Mouse (Mus musculus) kidney, embryonic 16.5 days (tissue): Measurements from ENCODE around the gene Lhpp. TPM values are rescaled to one million over a fixed set of nuclear protein-coding genes. Genes with fewer than 3 reads are reported as not detected.

Experiments used
- ATAC-seq: fragments of 200-750 bp; cut with Nextera tagmentation; 2 replicates; pipeline ENCODE4 v1.8.0; 2017; ENCODE audit warnings: moderate TSS enrichment; ENCODE audit not compliant: low FRiP score, low TSS enrichment
- H3K27ac ChIP-seq: fragments of 300-500 bp; sonication (generic); 2 replicates; pipeline ENCODE4 v1.5.1; 2014; ENCODE audit warnings: low read length
- H3K27me3 ChIP-seq: fragments of 300-500 bp; sonication (generic); 2 replicates; pipeline ENCODE4 v1.6.1; 2014; ENCODE audit warnings: low read length, control low read depth, mixed read lengths; ENCODE audit not compliant: insufficient read depth
- H3K36me3 ChIP-seq: fragments of 300-500 bp; sonication (generic); 2 replicates; pipeline ENCODE4 v1.6.1; 2014; ENCODE audit warnings: low read length, control low read depth, mixed read lengths; ENCODE audit not compliant: insufficient read depth
- H3K4me1 ChIP-seq: fragments of 300-500 bp; sonication (generic); 2 replicates; pipeline ENCODE4 v1.6.1; 2014; ENCODE audit warnings: low read length, control low read depth, mixed read lengths; ENCODE audit not compliant: insufficient read depth
- H3K4me2 ChIP-seq: fragments of 300-500 bp; sonication (generic); replicated peaks from 2 replicates; pipeline ENCODE4 v1.6.1; 2014; ENCODE audit warnings: low read depth, low read length
- H3K4me3 ChIP-seq: fragments of 300-500 bp; sonication (generic); 2 replicates; pipeline ENCODE4 v1.5.1; 2014; ENCODE audit warnings: mild to moderate bottlenecking, low read length
- H3K9ac ChIP-seq: fragments of 300-500 bp; sonication (generic); replicated peaks from 2 replicates; pipeline ENCODE4 v1.6.1; 2014; ENCODE audit warnings: low read length
- H3K9me3 ChIP-seq: fragments of 300-500 bp; sonication (generic); 2 replicates; pipeline ENCODE4 v1.6.1; 2016; ENCODE audit warnings: low read length, control low read depth
- WGBS: fragments of 180-500 bp; shearing (Covaris S2); extraction: QIAGEN DNeasy Blood & Tissue Kit; methylation state at CpG from one replicate; pipeline ENCODE4 v1.1.7; 2014; 5-methylcytosine and 5-hydroxymethylcytosine counted together
- polyA plus RNA-seq: library from polyadenylated mRNA; unstranded; fragments of >200 nt; fragmentation: Nextera tagmentation; extraction: Ambion mirVana; gene quantifications from 2 replicates; pipeline ENCODE4 v1.2.1, GENCODE M21; 2015

Lhpp gene
- polyA plus RNA-seq, 1 experiment from 2014 or later, result 24.3 TPM

DNA sequence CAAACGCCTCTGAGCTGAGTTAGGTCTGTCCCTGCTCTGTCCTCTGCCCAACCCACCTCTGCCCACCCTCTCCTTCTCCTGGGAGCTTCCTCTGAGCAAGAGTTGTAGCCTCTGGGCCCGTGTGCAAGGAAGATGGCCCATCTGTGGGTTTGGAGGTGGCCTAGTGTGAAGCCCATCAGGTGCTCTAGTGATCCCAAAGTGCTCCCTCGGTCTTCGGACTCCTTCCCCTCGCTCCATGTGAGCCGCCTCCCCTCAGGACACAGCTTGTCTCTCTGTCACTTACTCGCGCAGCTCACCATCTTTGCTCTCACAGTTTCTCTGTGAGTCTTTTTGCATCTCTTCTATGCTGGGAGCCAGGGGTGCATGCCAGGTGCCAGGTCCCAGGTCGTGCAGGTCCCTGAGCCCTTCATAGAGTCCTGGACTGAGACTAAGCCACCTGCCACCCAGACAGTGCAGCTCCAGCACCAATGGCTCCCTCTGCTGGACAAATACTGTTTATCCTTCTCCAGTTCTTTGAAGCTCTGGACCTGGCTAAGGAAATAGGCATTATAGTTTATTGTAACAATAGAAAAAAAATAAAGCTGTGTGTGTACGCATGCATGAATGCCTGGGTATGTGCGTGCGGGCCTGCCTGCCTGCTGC is 28.1 kb downstream of the Lhpp start:
- whole genome bisulfite sequencing, result 58% methylated on average over 12 of the region's 12 CpGs
- H3K27me3 ChIP-seq, result no peaks in the 10 kb centered on the region
- no peak overlapping the region for H3K4me2 ChIP-seq
- no peak overlapping the region for H3K27ac ChIP-seq
- H3K4me3 ChIP-seq, result no peak overlapping the region
- H3K4me1 ChIP-seq, result peaks cover 20% of the 10 kb centered on the region
- peak; percentile 77 for ATAC-seq
- no peaks in the 10 kb centered on the region for H3K9me3 ChIP-seq
- H3K36me3 ChIP-seq, result no peaks in the 10 kb centered on the region
- H3K9ac ChIP-seq, result no peak overlapping the region

GRCm38 (mm10) chr7:132640946-132641345 is 30.5 kb downstream of the Lhpp start:
- Histone ChIP-seq H3K9me3 (no peaks in the 10 kb centered on the region), H3K36me3 (no peaks in the 10 kb centered on the region), H3K9ac (no peak overlapping the region), H3K4me1 (peaks cover 20% of the 10 kb centered on the region), H3K27ac (no peak overlapping the region), H3K4me2 (no peak overlapping the region; the same call in 1 of the 2 replicates), H3K27me3 (no peaks in the 10 kb centered on the region), H3K4me3 (no peak overlapping the region)
- ATAC-seq, result peak; percentile 57
- WGBS, result 8% methylated on average over 9 of the region's 9 CpGs

DNA sequence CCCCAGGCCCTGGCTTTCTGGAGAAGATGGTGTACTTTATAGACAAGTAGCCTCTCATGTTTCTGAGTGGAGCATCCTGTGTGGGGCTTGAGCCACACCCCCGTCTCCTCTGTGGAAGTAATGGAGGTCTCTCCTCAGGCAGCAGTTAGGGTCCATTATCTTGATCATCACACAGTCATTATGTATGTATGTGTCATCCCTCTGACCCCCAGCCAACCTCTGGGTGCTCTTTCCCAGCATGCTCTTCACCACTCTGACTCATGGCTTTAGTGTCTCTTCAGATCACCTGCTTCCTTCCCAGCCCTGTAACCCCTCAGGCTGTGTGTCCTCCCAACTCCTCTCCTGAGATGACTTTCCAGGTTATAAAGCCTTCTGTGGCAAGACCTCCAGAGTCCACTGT is 31.2 kb downstream of the Lhpp start:
- 61% methylated on average over 1 of the region's 1 CpGs for WGBS
- peaks cover 20% of the 10 kb centered on the region for H3K4me1 ChIP-seq
- no peak overlapping the region for H3K4me2 ChIP-seq
- no peak for ATAC-seq
- no peaks in the 10 kb centered on the region for H3K9me3 ChIP-seq
- no peaks in the 10 kb centered on the region for H3K36me3 ChIP-seq
- no peak overlapping the region for H3K27ac ChIP-seq
- H3K9ac ChIP-seq, result no peak overlapping the region
- H3K4me3 ChIP-seq, result no peak overlapping the region
- H3K27me3 ChIP-seq, result no peaks in the 10 kb centered on the region

GRCm38 (mm10) chr7:132644605-132645279 is 34.3 kb downstream of the Lhpp start:
- 58% methylated on average over 11 of the region's 11 CpGs for WGBS
- H3K27me3 ChIP-seq, result no peaks in the 10 kb centered on the region
- H3K9ac ChIP-seq, result no peak overlapping the region
- ATAC-seq, result no peak
- no peak overlapping the region for H3K4me3 ChIP-seq
- H3K36me3 ChIP-seq, result no peaks in the 10 kb centered on the region
- H3K9me3 ChIP-seq, result no peaks in the 10 kb centered on the region
- no peak overlapping the region for H3K4me2 ChIP-seq
- H3K4me1 ChIP-seq, result peaks cover 10% of the 10 kb centered on the region
- H3K27ac ChIP-seq, result no peak overlapping the region

GRCm38 (mm10) chr7:132646514-132646913 is 36.1 kb downstream of the Lhpp start:
- no peak overlapping the region for H3K27ac ChIP-seq
- 97% methylated on average over 1 of the region's 1 CpGs for WGBS
- H3K9me3 ChIP-seq, result no peaks in the 10 kb centered on the region
- H3K4me1 ChIP-seq, result 0 out of 2 replicates have a peak, but pooled peaks cover under 1% of the 10 kb centered on the region
- H3K9ac ChIP-seq, result no peak overlapping the region
- no peaks in the 10 kb centered on the region for H3K36me3 ChIP-seq
- H3K4me3 ChIP-seq, result no peak overlapping the region
- H3K4me2 ChIP-seq, result no peak overlapping the region
- no peaks in the 10 kb centered on the region for H3K27me3 ChIP-seq
- ATAC-seq, result no peak

DNA sequence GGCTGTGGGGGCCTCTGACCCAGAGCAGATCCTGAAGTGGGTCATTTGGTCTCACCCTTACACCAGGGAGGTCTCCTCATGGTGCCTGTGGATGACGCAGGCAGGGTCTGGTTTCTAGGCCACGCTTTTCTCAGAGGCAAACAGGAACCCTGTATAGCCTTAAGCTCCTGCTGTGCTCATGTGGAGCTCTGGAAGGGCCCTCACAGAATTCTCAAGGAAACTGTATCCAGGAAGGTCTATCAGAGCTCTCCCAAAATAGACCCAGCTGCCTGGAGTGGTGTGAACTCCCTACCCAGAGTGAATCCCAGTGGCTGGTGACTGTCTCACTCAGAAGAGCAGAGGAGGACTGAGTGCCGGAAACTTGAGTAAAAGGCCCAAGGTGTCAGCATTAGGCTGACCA is 44.0 kb downstream of the Lhpp start:
- H3K27ac ChIP-seq, result no peak overlapping the region
- no peak for ATAC-seq
- H3K9me3 ChIP-seq, result no peaks in the 10 kb centered on the region
- 80% methylated on average over 3 of the region's 3 CpGs for whole genome bisulfite sequencing
- H3K27me3 ChIP-seq, result no peaks in the 10 kb centered on the region
- H3K4me2 ChIP-seq, result no peak overlapping the region
- H3K4me1 ChIP-seq, result peaks cover 29% of the 10 kb centered on the region
- no peak overlapping the region for H3K4me3 ChIP-seq
- no peak overlapping the region for H3K9ac ChIP-seq
- no peaks in the 10 kb centered on the region for H3K36me3 ChIP-seq

- Histone ChIP-seq H3K27me3 (no peaks in the 10 kb centered on the region), H3K9ac (peak overlapping the region; percentile 47; the same call in 1 of the 2 replicates), H3K36me3 (no peaks in the 10 kb centered on the region), H3K27ac (peak overlapping the region; percentile 36), H3K4me1 (peaks cover 40% of the 10 kb centered on the region), H3K4me3 (no peak overlapping the region), H3K4me2 (no peak overlapping the region), H3K9me3 (no peaks in the 10 kb centered on the region)
- peak; percentile 64 for ATAC-seq
- 19% methylated on average over 9 of the region's 9 CpGs for WGBS
Observed at GRCm38 (mm10) chr7:132656075-132656474, 45.6 kb downstream of the Lhpp start.

GRCm38 (mm10) chr7:132656548-132656947 is 46.1 kb downstream of the Lhpp start:
- Histone ChIP-seq H3K27ac (peak overlapping the region; percentile 36; the same call in 1 of the 2 replicates), H3K9me3 (no peaks in the 10 kb centered on the region), H3K4me1 (peaks cover 40% of the 10 kb centered on the region), H3K36me3 (no peaks in the 10 kb centered on the region), H3K9ac (0 out of 2 replicates have a peak overlapping the region, but pooled peaks have one; percentile 47), H3K4me3 (no peak overlapping the region), H3K4me2 (no peak overlapping the region), H3K27me3 (no peaks in the 10 kb centered on the region)
- 3% methylated on average over 3 of the region's 3 CpGs for WGBS
- ATAC-seq, result peak; percentile 55

GRCm38 (mm10) chr7:132657371-132658057 is 47.1 kb downstream of the Lhpp start:
- H3K27ac ChIP-seq, result peak overlapping the region; percentile 50
- peaks cover 40% of the 10 kb centered on the region for H3K4me1 ChIP-seq
- H3K4me2 ChIP-seq, result no peak overlapping the region
- no peak for ATAC-seq
- no peak overlapping the region for H3K4me3 ChIP-seq
- no peaks in the 10 kb centered on the region for H3K36me3 ChIP-seq
- 48% methylated on average over 14 of the region's 14 CpGs for WGBS
- H3K27me3 ChIP-seq, result no peaks in the 10 kb centered on the region
- no peak overlapping the region for H3K9ac ChIP-seq
- no peaks in the 10 kb centered on the region for H3K9me3 ChIP-seq

DNA sequence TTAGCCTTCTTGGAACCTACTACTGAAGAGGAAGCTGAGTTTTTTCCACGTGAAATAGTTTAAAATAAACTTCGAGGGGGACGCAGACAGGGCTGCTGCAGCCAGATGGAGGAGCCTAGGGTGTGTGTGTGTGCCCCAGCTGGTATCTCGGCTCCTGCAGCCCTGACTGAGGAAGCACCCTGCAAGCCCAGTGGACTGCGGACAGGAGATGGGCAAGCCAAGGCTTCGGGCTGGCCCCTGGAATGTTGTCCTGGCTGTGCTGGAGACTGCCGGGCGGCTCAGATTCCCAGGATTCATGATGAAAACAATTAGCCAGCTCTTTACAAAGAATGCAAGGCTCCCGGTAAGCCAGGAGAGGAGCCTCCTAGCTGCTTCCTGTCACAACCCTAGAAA is 47.6 kb downstream of the Lhpp start:
- peaks cover 40% of the 10 kb centered on the region for H3K4me1 ChIP-seq
- 0 out of 2 replicates have a peak overlapping the region, but pooled peaks have one; percentile 33 for H3K9ac ChIP-seq
- 6% methylated on average over 9 of the region's 9 CpGs for WGBS
- no peaks in the 10 kb centered on the region for H3K36me3 ChIP-seq
- H3K27me3 ChIP-seq, result no peaks in the 10 kb centered on the region
- H3K4me2 ChIP-seq, result no peak overlapping the region
- H3K4me3 ChIP-seq, result no peak overlapping the region
- H3K9me3 ChIP-seq, result no peaks in the 10 kb centered on the region
- peak overlapping the region; percentile 50 for H3K27ac ChIP-seq
- ATAC-seq, result no peak
